Mouse (Mus musculus): ENCODE results near the gene Man1a2. TPM values are rescaled to one million over a fixed set of nuclear protein-coding genes. Genes with fewer than 3 reads are reported as not detected.
A peak's percentile ranks its signal among the peaks of the same experiment; 100 is the strongest.

The Man1a2 gene
- polyA plus RNA-seq, 1 experiment from 2014 or later = 40.9 TPM

- ATAC-seq (ENCODE audit: low read depth) = no peak
- no peaks in the 10 kb centered on the region for H3K36me3 ChIP-seq
- H3K9ac ChIP-seq = no peak overlapping the region
- H3K4me1 ChIP-seq (replicated peaks) = 0 out of 2 replicates have a peak, but pooled peaks cover 3% of the 10 kb centered on the region
- no peak overlapping the region for H3K27ac ChIP-seq (replicated peaks)
- no peaks in the 10 kb centered on the region for H3K27me3 ChIP-seq
- H3K4me2 ChIP-seq = no peak overlapping the region
- no peak overlapping the region for H3K4me3 ChIP-seq
- no peaks in the 10 kb centered on the region for H3K9me3 ChIP-seq
- 52% methylated on average over 4 of the region's 4 CpGs for WGBS
Measured at GRCm38 (mm10) chr3:100711486-100711885, 26.2 kb upstream of the Man1a2 start.

GRCm38 (mm10) chr3:100707117-100707516 lies 21.8 kb upstream of the Man1a2 start:
- H3K4me2 ChIP-seq = no peak overlapping the region
- no peak overlapping the region for H3K27ac ChIP-seq (replicated peaks)
- H3K36me3 ChIP-seq = no peaks in the 10 kb centered on the region
- 82% methylated on average over 4 of the region's 4 CpGs for WGBS
- no peak for ATAC-seq (ENCODE audit: low read depth)
- no peak overlapping the region for H3K9ac ChIP-seq
- peaks cover 20% of the 10 kb centered on the region for H3K4me1 ChIP-seq (replicated peaks)
- no peak overlapping the region for H3K4me3 ChIP-seq
- no peaks in the 10 kb centered on the region for H3K27me3 ChIP-seq
- no peaks in the 10 kb centered on the region for H3K9me3 ChIP-seq

- 66% methylated on average over 11 of the region's 11 CpGs for WGBS
- no peak overlapping the region for H3K27ac ChIP-seq (replicated peaks)
- H3K36me3 ChIP-seq = no peaks in the 10 kb centered on the region
- no peak overlapping the region for H3K4me2 ChIP-seq
- H3K9me3 ChIP-seq = no peaks in the 10 kb centered on the region
- no peak overlapping the region for H3K9ac ChIP-seq
- H3K27me3 ChIP-seq = no peaks in the 10 kb centered on the region
- no peak overlapping the region for H3K4me3 ChIP-seq
- H3K4me1 ChIP-seq (replicated peaks) = peaks cover 20% of the 10 kb centered on the region
- ATAC-seq (ENCODE audit: low read depth) = no peak
Measured at GRCm38 (mm10) chr3:100705128-100705667, 19.9 kb upstream of the Man1a2 start.

- no peaks in the 10 kb centered on the region for H3K36me3 ChIP-seq
- WGBS = 70% methylated on average over 22 of the region's 22 CpGs
- H3K9me3 ChIP-seq = no peaks in the 10 kb centered on the region
- no peak overlapping the region for H3K4me3 ChIP-seq
- no peak overlapping the region for H3K27ac ChIP-seq (replicated peaks)
- no peak for ATAC-seq (ENCODE audit: low read depth)
- H3K4me1 ChIP-seq (replicated peaks) = peaks cover 20% of the 10 kb centered on the region
- no peak overlapping the region for H3K4me2 ChIP-seq
- H3K27me3 ChIP-seq = no peaks in the 10 kb centered on the region
- no peak overlapping the region for H3K9ac ChIP-seq
Measured at GRCm38 (mm10) chr3:100703847-100704644, 18.7 kb upstream of the Man1a2 start.

GRCm38 (mm10) chr3:100702875-100703846 lies 17.9 kb upstream of the Man1a2 start:
- ATAC-seq (ENCODE audit: low read depth) = no peak; the same call in 1 of the 2 replicates
- Histone ChIP-seq H3K4me2 (no peak overlapping the region), H3K27me3 (no peaks in the 10 kb centered on the region), H3K9me3 (no peaks in the 10 kb centered on the region), H3K4me1 (replicated peaks) (peaks cover 17% of the 10 kb centered on the region), H3K9ac (no peak overlapping the region), H3K4me3 (no peak overlapping the region), H3K27ac (replicated peaks) (no peak overlapping the region), H3K36me3 (no peaks in the 10 kb centered on the region)
- WGBS = 45% methylated on average over 15 of the region's 15 CpGs

GRCm38 (mm10) chr3:100688747-100689146 lies 3.4 kb upstream of the Man1a2 start:
- Histone ChIP-seq H3K27me3 (no peaks in the 10 kb centered on the region), H3K36me3 (no peaks in the 10 kb centered on the region), H3K4me3 (no peak overlapping the region), H3K27ac (replicated peaks) (no peak overlapping the region), H3K4me2 (no peak overlapping the region), H3K9me3 (no peaks in the 10 kb centered on the region), H3K9ac (no peak overlapping the region), H3K4me1 (replicated peaks) (peaks cover 13% of the 10 kb centered on the region)
- no peak for ATAC-seq (ENCODE audit: low read depth)
- WGBS = 92% methylated on average over 6 of the region's 6 CpGs

GRCm38 (mm10) chr3:100686756-100687155 lies 1.5 kb upstream of the Man1a2 start:
- H3K27ac ChIP-seq (replicated peaks) = no peak overlapping the region
- 84% methylated on average over 8 of the region's 8 CpGs for WGBS
- no peak overlapping the region for H3K4me3 ChIP-seq
- no peak overlapping the region for H3K9ac ChIP-seq
- no peaks in the 10 kb centered on the region for H3K9me3 ChIP-seq
- peaks cover 31% of the 10 kb centered on the region for H3K4me1 ChIP-seq (replicated peaks)
- no peaks in the 10 kb centered on the region for H3K36me3 ChIP-seq
- peak overlapping the region; percentile 79 for H3K4me2 ChIP-seq
- ATAC-seq (ENCODE audit: low read depth) = no peak
- H3K27me3 ChIP-seq = no peaks in the 10 kb centered on the region

- peak overlapping the region; percentile 68 for H3K4me3 ChIP-seq
- ATAC-seq (ENCODE audit: low read depth) = peak; percentile 91
- H3K9ac ChIP-seq = peak overlapping the region; percentile 87
- peak overlapping the region; percentile 79 for H3K4me2 ChIP-seq
- no peaks in the 10 kb centered on the region for H3K9me3 ChIP-seq
- no peaks in the 10 kb centered on the region for H3K36me3 ChIP-seq
- H3K4me1 ChIP-seq (replicated peaks) = peaks cover 38% of the 10 kb centered on the region
- no peaks in the 10 kb centered on the region for H3K27me3 ChIP-seq
- WGBS = under 1% methylated on average over 54 of the region's 77 CpGs
- peak overlapping the region; percentile 97 for H3K27ac ChIP-seq (replicated peaks)
Measured at GRCm38 (mm10) chr3:100685763-100686370, 564 bp upstream of the Man1a2 start.

- WGBS = under 1% methylated on average over 25 of the region's 25 CpGs
- ATAC-seq (ENCODE audit: low read depth) = no peak
- Histone ChIP-seq H3K27ac (replicated peaks) (peak overlapping the region; percentile 97), H3K9ac (peak overlapping the region; percentile 87), H3K9me3 (no peaks in the 10 kb centered on the region), H3K4me3 (peak overlapping the region; percentile 68), H3K27me3 (no peaks in the 10 kb centered on the region), H3K4me1 (replicated peaks) (peaks cover 43% of the 10 kb centered on the region), H3K36me3 (no peaks in the 10 kb centered on the region), H3K4me2 (peak overlapping the region; percentile 79)
Measured at GRCm38 (mm10) chr3:100684234-100684975, 898 bp downstream of the Man1a2 start.

- 24% methylated on average over 3 of the region's 3 CpGs for WGBS
- Histone ChIP-seq H3K9me3 (no peaks in the 10 kb centered on the region), H3K9ac (peak overlapping the region; percentile 61), H3K36me3 (no peaks in the 10 kb centered on the region), H3K4me2 (peak overlapping the region; percentile 79), H3K4me1 (replicated peaks) (peaks cover 49% of the 10 kb centered on the region), H3K27ac (replicated peaks) (no peak overlapping the region), H3K4me3 (peak overlapping the region; percentile 68), H3K27me3 (no peaks in the 10 kb centered on the region)
- no peak for ATAC-seq (ENCODE audit: low read depth)
Measured at GRCm38 (mm10) chr3:100682841-100683240, 2.5 kb downstream of the Man1a2 start.

- 0 out of 2 replicates have a peak overlapping the region, but pooled peaks have one; percentile 61 for H3K9ac ChIP-seq
- 43% methylated on average over 4 of the region's 4 CpGs for WGBS
Measured at GRCm38 (mm10) chr3:100682281-100682680, 3.0 kb downstream of the Man1a2 start.

More at GRCm38 (mm10) chr3:100682281-100682680, 3.0 kb downstream of the Man1a2 start:
- H3K4me2 ChIP-seq = peak overlapping the region; percentile 79
- peak overlapping the region; percentile 68 for H3K4me3 ChIP-seq
- peaks cover 49% of the 10 kb centered on the region for H3K4me1 ChIP-seq (replicated peaks)
- H3K27ac ChIP-seq (replicated peaks) = no peak overlapping the region
- no peak for ATAC-seq (ENCODE audit: low read depth)
- no peaks in the 10 kb centered on the region for H3K27me3 ChIP-seq
- H3K9me3 ChIP-seq = no peaks in the 10 kb centered on the region
- no peaks in the 10 kb centered on the region for H3K36me3 ChIP-seq

Data from neural tube, embryonic 13.5 days (tissue).